ENCODE assay signal across 25 mouse cellular contexts in genomic region chr4:83337717-83338116, GRCm38 (mm10).
"Had no signal": no experiment of that assay in that cellular context is flagged by ENCODE, and none has a peak within 500 bp of the region (broad histone marks: within the 10 kb centered on the region; RNA-seq: fewer than 3 reads in every experiment).

No protein-coding gene starts in this region.

- H3K36me3 ChIP-seq: heart, embryonic 13.5 days; heart, embryonic 15.5 days; hindbrain, embryonic 12.5 days; kidney, embryonic 15.5 days; limb, embryonic 13.5 days; limb, embryonic 15.5 days; liver, embryonic 12.5 days had no signal

- H3K9ac ChIP-seq: heart, embryonic 13.5 days; heart, embryonic 15.5 days; hindbrain, embryonic 12.5 days; hindbrain, embryonic 14.5 days; kidney, embryonic 15.5 days; limb, embryonic 13.5 days; limb, embryonic 15.5 days; liver, embryonic 12.5 days; liver, embryonic 14.5 days had no signal

- H3K4me2 ChIP-seq: heart, embryonic 11.5 days; heart, embryonic 13.5 days; heart, embryonic 15.5 days; hindbrain, embryonic 12.5 days; hindbrain, embryonic 14.5 days; kidney, embryonic 15.5 days; limb, embryonic 13.5 days; limb, embryonic 15.5 days; liver, embryonic 12.5 days had no signal

- DNase-seq: gastrocnemius, postnatal 10 days; gastrocnemius, postnatal 25 days; heart, adult 2 months; heart, postnatal 14 days; heart, postnatal 36 days; kidney, adult 11 months; kidney, adult 2 months; kidney, adult 9 months; kidney, postnatal 25 days; kidney, postnatal 4 days; left cerebral cortex, postnatal 4 days had no signal

- H3K4me1 ChIP-seq: heart, embryonic 15.5 days; hindbrain, embryonic 12.5 days; liver, embryonic 12.5 days had no signal

- H3K4me3 ChIP-seq: heart, adult 2 months; heart, embryonic 13.5 days; heart, embryonic 15.5 days; hindbrain, embryonic 12.5 days; kidney, embryonic 15.5 days; layer of hippocampus, adult 2 months; limb, embryonic 13.5 days; limb, embryonic 15.5 days; liver, embryonic 12.5 days had no signal

- H3K27ac ChIP-seq: heart, adult 2 months; heart, embryonic 13.5 days; heart, embryonic 15.5 days; hindbrain, embryonic 12.5 days; hindbrain, embryonic 14.5 days; kidney, embryonic 15.5 days; kidney, postnatal 0 days; layer of hippocampus, adult 2 months; limb, embryonic 13.5 days; limb, embryonic 15.5 days; liver, embryonic 12.5 days; liver, embryonic 14.5 days had no signal

- H3K9me3 ChIP-seq: heart, embryonic 13.5 days; heart, embryonic 15.5 days; hindbrain, embryonic 12.5 days; kidney, embryonic 15.5 days; limb, embryonic 13.5 days; limb, embryonic 15.5 days; liver, embryonic 12.5 days had no signal

- ATAC-seq: hindbrain, embryonic 16.5 days; inflammation-experienced regulatory T-cells, adult 6 months; liver, embryonic 12.5 days had no signal

- H3K27me3 ChIP-seq: heart, embryonic 13.5 days; heart, embryonic 15.5 days; hindbrain, embryonic 12.5 days; kidney, embryonic 15.5 days; limb, embryonic 13.5 days; limb, embryonic 15.5 days had no signal
